In the genomic region with DNA sequence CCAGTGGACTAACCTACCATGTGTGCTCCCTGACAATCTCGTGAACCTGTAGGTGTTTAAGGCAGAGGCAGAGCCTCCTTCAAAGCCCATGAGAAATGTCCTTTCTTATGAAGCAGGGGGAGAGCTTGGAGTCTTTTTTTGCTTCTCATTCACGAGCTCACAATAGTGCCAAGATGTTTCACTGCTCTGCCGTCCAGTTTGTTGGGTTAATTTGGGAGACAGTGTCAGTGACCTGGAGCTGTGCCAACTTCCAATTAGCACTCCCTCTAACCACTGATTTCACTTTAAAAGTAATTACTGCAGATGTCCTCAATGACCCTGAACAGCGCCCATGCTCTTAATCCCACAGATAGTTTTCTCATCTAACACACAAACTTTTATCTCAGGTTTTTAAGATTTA, we compare ENCODE assay signal across 14 mouse cellular contexts. TPM values are rescaled to one million over a fixed set of nuclear protein-coding genes. Genes with fewer than 3 reads are reported as not detected.
DNase-seq lines count a peak whose midpoint lies in the region; ATAC-seq and TF ChIP-seq lines count a peak whose summit lies in the region.
"Had no signal": no experiment of that assay in that cellular context is flagged by ENCODE, and none has a peak within 500 bp of the region (broad histone marks: within the 10 kb centered on the region; RNA-seq: fewer than 3 reads in every experiment).

No protein-coding gene starts in this region.

- no peaks in the 10 kb centered on the region for H3K27me3 ChIP-seq in heart, embryonic 12.5 days (replicated peaks)
- H3K27me3 ChIP-seq in heart, embryonic 10.5 days (ENCODE audit: insufficient read depth, poor library complexity, severe bottlenecking) = no peaks in the 10 kb centered on the region
- no peaks in the 10 kb centered on the region for H3K27me3 ChIP-seq in midbrain, postnatal 0 days (ENCODE audit: insufficient read depth, low read length)
- no peaks in the 10 kb centered on the region for H3K27me3 ChIP-seq in midbrain, embryonic 16.5 days (ENCODE audit: control insufficient read depth, insufficient read depth, low read depth, low read length)
- H3K27me3 ChIP-seq in forebrain, embryonic 11.5 days (ENCODE audit: control insufficient read depth, insufficient read depth, low read length) = no peaks in the 10 kb centered on the region
- H3K27me3 ChIP-seq: heart, embryonic 13.5 days; limb, embryonic 15.5 days had no signal

- 38% methylated on average over 4 of the region's 4 CpGs for WGBS in heart, embryonic 12.5 days
- 53% methylated on average over 4 of the region's 4 CpGs for WGBS in heart, embryonic 10.5 days
- WGBS in midbrain, postnatal 0 days = 50% methylated on average over 4 of the region's 4 CpGs
- 47% methylated on average over 4 of the region's 4 CpGs for WGBS in midbrain, embryonic 16.5 days
- 38% methylated on average over 4 of the region's 4 CpGs for WGBS in forebrain, embryonic 11.5 days

- no peak overlapping the region for H3K9ac ChIP-seq in heart, embryonic 12.5 days
- no peak overlapping the region for H3K9ac ChIP-seq in midbrain, postnatal 0 days (replicated peaks; ENCODE audit: low read length, poor library complexity, severe bottlenecking)
- H3K9ac ChIP-seq in midbrain, embryonic 16.5 days (ENCODE audit: low read depth, low read length) = no peak overlapping the region
- no peak overlapping the region for H3K9ac ChIP-seq in forebrain, embryonic 11.5 days (ENCODE audit: low read length)
- H3K9ac ChIP-seq: heart, embryonic 13.5 days; limb, embryonic 15.5 days had no signal

- DNase-seq in heart, embryonic 10.5 days (ENCODE audit: low spot score) = no peak
- peak; percentile 55 for DNase-seq in midbrain, postnatal 0 days (ENCODE audit: low spot score)
- peak; percentile 76 for DNase-seq in forebrain, embryonic 11.5 days (ENCODE audit: low spot score)
- DNase-seq in retina, postnatal 1 day = peak; percentile 93
- no peak for DNase-seq in layer of hippocampus, adult 8-10 months (ENCODE audit: low spot score in 2 of 2)
- DNase-seq: adrenal gland, postnatal 25 days; right cerebral cortex, postnatal 14 days; thymus, postnatal 25 days had no signal

- peak overlapping the region; percentile 43; the same call in 1 of the 2 replicates for H3K27ac ChIP-seq in heart, embryonic 12.5 days (ENCODE audit: poor library complexity, severe bottlenecking)
- H3K27ac ChIP-seq in heart, embryonic 10.5 days = no peak overlapping the region
- H3K27ac ChIP-seq in midbrain, postnatal 0 days (ENCODE audit: low read depth, low read length) = no peak overlapping the region
- no peak overlapping the region for H3K27ac ChIP-seq in midbrain, embryonic 16.5 days (ENCODE audit: low read length)
- peak overlapping the region; percentile 31; the same call in 1 of the 2 replicates for H3K27ac ChIP-seq in forebrain, embryonic 11.5 days (ENCODE audit: low read depth, low read length)
- H3K27ac ChIP-seq: heart, embryonic 13.5 days; limb, embryonic 15.5 days; midbrain, embryonic 10.5 days had no signal

- no peak for TF ChIP-seq CTCF in midbrain, postnatal 0 days (IDR thresholded peaks at IDR 0.05)

- ATAC-seq in heart, embryonic 12.5 days (ENCODE audit: insufficient number of reproducible peaks, low FRiP score) = no peak
- no peak for ATAC-seq in midbrain, postnatal 0 days (ENCODE audit: low FRiP score)
- no peak for ATAC-seq in midbrain, embryonic 16.5 days
- ATAC-seq in forebrain, embryonic 11.5 days (replicated peaks; ENCODE audit: low FRiP score) = peak; percentile 65; the same call in 1 of the 2 replicates
- ATAC-seq: intestine, embryonic 16.5 days had no signal

- H3K4me1 ChIP-seq in heart, embryonic 12.5 days (replicated peaks) = peaks cover 27% of the 10 kb centered on the region
- peaks cover 12% of the 10 kb centered on the region; the same call in 1 of the 2 replicates for H3K4me1 ChIP-seq in heart, embryonic 10.5 days
- no peaks in the 10 kb centered on the region for H3K4me1 ChIP-seq in midbrain, postnatal 0 days (ENCODE audit: insufficient read depth, low read length)
- no peaks in the 10 kb centered on the region for H3K4me1 ChIP-seq in midbrain, embryonic 16.5 days (ENCODE audit: control insufficient read depth, insufficient read depth, low read length)
- H3K4me1 ChIP-seq in forebrain, embryonic 11.5 days (replicated peaks; ENCODE audit: control insufficient read depth, insufficient read depth, low read length) = peaks cover 5% of the 10 kb centered on the region; the same call in 1 of the 2 replicates
- H3K4me1 ChIP-seq: limb, embryonic 15.5 days; midbrain, embryonic 10.5 days had no signal

- no peaks in the 10 kb centered on the region for H3K9me3 ChIP-seq in heart, embryonic 12.5 days (replicated peaks)
- H3K9me3 ChIP-seq in heart, embryonic 10.5 days = no peaks in the 10 kb centered on the region
- no peaks in the 10 kb centered on the region for H3K9me3 ChIP-seq in midbrain, postnatal 0 days (ENCODE audit: low read length)
- no peaks in the 10 kb centered on the region for H3K9me3 ChIP-seq in midbrain, embryonic 16.5 days (replicated peaks; ENCODE audit: control insufficient read depth, low read length, poor library complexity, severe bottlenecking)
- no peaks in the 10 kb centered on the region for H3K9me3 ChIP-seq in forebrain, embryonic 11.5 days (ENCODE audit: control insufficient read depth, low read length)
- H3K9me3 ChIP-seq: limb, embryonic 15.5 days; midbrain, embryonic 10.5 days had no signal

- no peaks in the 10 kb centered on the region for H3K36me3 ChIP-seq in heart, embryonic 12.5 days
- H3K36me3 ChIP-seq in heart, embryonic 10.5 days = no peaks in the 10 kb centered on the region
- no peaks in the 10 kb centered on the region for H3K36me3 ChIP-seq in midbrain, postnatal 0 days (ENCODE audit: insufficient read depth, low read length)
- no peaks in the 10 kb centered on the region for H3K36me3 ChIP-seq in midbrain, embryonic 16.5 days (ENCODE audit: control insufficient read depth, insufficient read depth, low read length)
- H3K36me3 ChIP-seq in forebrain, embryonic 11.5 days (ENCODE audit: control insufficient read depth, insufficient read depth, low read length) = no peaks in the 10 kb centered on the region
- H3K36me3 ChIP-seq: heart, embryonic 13.5 days; limb, embryonic 15.5 days; midbrain, embryonic 10.5 days had no signal

- no peak overlapping the region for H3K4me2 ChIP-seq in heart, embryonic 12.5 days
- H3K4me2 ChIP-seq in midbrain, postnatal 0 days (ENCODE audit: low read depth, low read length, poor library complexity, severe bottlenecking) = no peak overlapping the region
- no peak overlapping the region for H3K4me2 ChIP-seq in midbrain, embryonic 16.5 days (ENCODE audit: low read length)
- H3K4me2 ChIP-seq in forebrain, embryonic 11.5 days (ENCODE audit: low read depth, low read length, severe bottlenecking) = no peak overlapping the region
- H3K4me2 ChIP-seq: heart, embryonic 13.5 days; limb, embryonic 15.5 days had no signal

- H3K4me3 ChIP-seq in heart, embryonic 12.5 days = no peak overlapping the region
- no peak overlapping the region for H3K4me3 ChIP-seq in heart, embryonic 10.5 days
- no peak overlapping the region for H3K4me3 ChIP-seq in midbrain, postnatal 0 days (ENCODE audit: low read depth, low read length)
- no peak overlapping the region for H3K4me3 ChIP-seq in midbrain, embryonic 16.5 days (ENCODE audit: low read depth, low read length)
- no peak overlapping the region for H3K4me3 ChIP-seq in forebrain, embryonic 11.5 days (ENCODE audit: low read depth, low read length)
- H3K4me3 ChIP-seq: heart, embryonic 13.5 days; limb, embryonic 15.5 days; midbrain, embryonic 10.5 days had no signal

RNA-seq across cellular contexts. Expression of gene Ggact, which starts 50.9 kb away (rescaled TPM):
- 11.5 and 12.3 TPM in 2 replicates for polyA plus RNA-seq in heart, embryonic 12.5 days (2016; fragmentation: Nextera tagmentation; extraction: Ambion mirVana)
- 10.8 and 11.0 TPM in 2 replicates for polyA plus RNA-seq in heart, embryonic 10.5 days (2016; fragmentation: Nextera tagmentation; extraction: Ambion mirVana)
- total RNA-seq in midbrain, postnatal 0 days (2014; rRNA removed) = 23.3 and 24.2 TPM in 2 replicates
- 24.0 and 25.4 TPM in 2 replicates for polyA plus RNA-seq in midbrain, postnatal 0 days (2015; fragmentation: Nextera tagmentation; extraction: Ambion mirVana)
- 6.8 and 8.7 TPM in 2 replicates for polyA plus RNA-seq in midbrain, embryonic 16.5 days (2015; fragmentation: Nextera tagmentation; extraction: Ambion mirVana)
- polyA plus RNA-seq in forebrain, embryonic 11.5 days (2014; fragmentation: Nextera tagmentation; extraction: Ambion mirVana) = 5.9 and 6.5 TPM in 2 replicates
- 10 to 100 TPM; 44.2 to 47.8 (median 45.5) TPM for total RNA-seq in layer of hippocampus, adult 8-10 months (2022)

Comparison
In these comparisons a context has a peak if more than half of its experiments do, and no peak if none do; other contexts are left out.
1. H3K27ac ChIP-seq: peak in heart, embryonic 12.5 days (single experiment) and forebrain, embryonic 11.5 days (single experiment); none in heart, embryonic 10.5 days (single experiment), midbrain, postnatal 0 days (single experiment) and midbrain, embryonic 16.5 days (single experiment).
2. DNase-seq: peak in midbrain, postnatal 0 days (single experiment), forebrain, embryonic 11.5 days (single experiment) and retina, postnatal 1 day (single experiment); none in heart, embryonic 10.5 days (single experiment) and layer of hippocampus, adult 8-10 months (0 of 2).